Mouse (Mus musculus): Measurements from ENCODE around the gene 1700028J19Rik.
"Not testable (repeated sequence)": the region's sequence is repeated elsewhere in the genome, so short reads cannot be mapped to it uniquely, and the experiment has no call there.

The 1700028J19Rik gene

GRCm38 (mm10) chr7:44250732-44251275, 4.3 kb upstream of the 1700028J19Rik start:
- DNase-seq (ENCODE audit: low spot score) = peak; percentile 26

- DNase-seq (ENCODE audit: low spot score) = no peak
Measured at GRCm38 (mm10) chr7:44249248-44249647, 2.8 kb upstream of the 1700028J19Rik start.

DNA sequence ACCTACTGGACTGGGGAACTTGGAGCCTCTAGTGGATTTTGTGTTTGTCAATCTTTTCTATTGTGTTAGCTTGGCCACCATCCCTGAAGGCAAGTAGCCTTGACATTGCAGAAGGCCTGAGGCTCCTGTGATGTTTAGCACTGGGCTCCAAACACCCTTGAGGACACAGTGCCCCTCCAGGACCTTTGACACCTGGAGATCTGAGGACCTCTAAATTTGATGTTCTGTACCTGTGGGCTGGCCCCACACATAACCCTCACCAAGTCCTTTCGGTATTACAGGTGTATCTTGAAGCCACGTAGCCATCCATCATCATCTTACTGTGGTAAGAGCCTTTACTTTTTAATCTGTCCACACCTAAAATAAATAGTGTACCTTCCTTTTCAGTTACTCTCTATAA, 1.5 kb upstream of the 1700028J19Rik start:
- DNase-seq (ENCODE audit: low spot score) = no peak

DNA sequence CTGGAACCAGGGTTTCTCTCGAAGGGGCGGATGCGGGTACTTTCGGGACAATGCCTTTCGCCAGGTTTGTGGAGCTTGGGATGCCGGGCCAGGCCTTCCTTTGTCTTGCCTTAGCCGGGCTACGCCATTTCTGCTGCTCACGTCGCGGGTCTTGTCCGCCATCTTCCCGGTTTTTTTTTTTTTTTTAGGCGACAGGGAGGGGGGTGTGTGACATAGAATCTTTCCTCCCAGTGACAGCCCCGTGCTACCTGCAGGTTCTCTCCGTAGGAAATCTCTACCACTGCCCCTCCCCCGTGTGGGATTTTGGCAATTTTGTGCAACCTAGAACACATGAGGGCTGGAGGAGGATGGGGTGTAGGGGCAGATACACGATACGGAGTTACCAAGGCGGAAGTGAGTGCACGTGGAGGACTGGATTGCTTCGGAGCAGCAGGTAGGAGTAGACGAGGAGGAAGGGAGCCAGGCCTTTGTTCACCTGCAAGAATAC, 532 bp upstream of the 1700028J19Rik start:
- DNase-seq (ENCODE audit: low spot score) = no peak

- DNase-seq (ENCODE audit: low spot score) = no peak
Measured at GRCm38 (mm10) chr7:44244080-44244479, 2.4 kb downstream of the 1700028J19Rik start.

- no peak for DNase-seq (ENCODE audit: low spot score)
Measured at GRCm38 (mm10) chr7:44241163-44241562, 5.3 kb downstream of the 1700028J19Rik start.

DNA sequence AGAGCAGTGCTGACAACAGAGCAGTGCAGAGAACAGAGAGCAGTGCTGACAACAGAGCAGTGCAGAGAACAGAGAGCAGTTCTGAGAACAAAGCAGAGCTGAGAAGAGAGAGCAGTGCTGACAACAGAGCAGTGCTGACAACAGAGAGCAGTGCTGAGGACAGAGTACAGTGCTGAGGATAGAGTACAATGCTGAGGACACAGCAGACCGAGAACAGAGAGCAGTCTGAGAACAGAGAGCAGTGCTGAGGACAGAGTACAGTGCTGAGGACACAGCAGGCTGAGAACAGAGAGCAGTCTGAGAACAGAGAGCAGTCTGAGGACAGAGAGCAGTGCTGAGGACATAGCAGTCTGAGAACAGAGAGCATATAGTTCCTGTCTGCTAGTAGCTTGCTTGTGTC, 5.8 kb downstream of the 1700028J19Rik start:
- DNase-seq (ENCODE audit: low spot score) = no peak

DNA sequence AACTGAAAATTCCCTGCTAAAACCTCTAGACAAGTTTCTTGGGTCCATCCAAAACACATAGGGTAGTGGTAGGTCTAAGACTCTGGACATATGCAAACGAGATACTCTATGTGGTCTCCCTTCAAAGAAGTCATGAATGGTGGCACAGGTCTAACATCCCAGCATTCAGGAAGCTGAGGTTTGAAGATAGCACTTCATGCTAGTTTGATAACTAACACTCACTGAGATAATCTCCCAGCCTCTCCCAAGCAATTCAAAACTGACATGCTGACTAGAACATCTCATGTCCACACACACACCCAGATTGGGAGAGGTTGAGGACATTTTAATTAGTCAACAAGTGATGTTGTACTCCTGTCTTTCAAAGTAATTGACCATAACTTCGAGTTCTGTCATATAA, 6.6 kb downstream of the 1700028J19Rik start:
- no peak for DNase-seq (ENCODE audit: low spot score)

GRCm38 (mm10) chr7:44235909-44236308, 10.6 kb downstream of the 1700028J19Rik start, which contains the start of gene Gm36864:
Gene Gm36864 (plus strand): TSS chr7:44236177.
- DNase-seq (ENCODE audit: low spot score) = no peak

GRCm38 (mm10) chr7:44225076-44225475, 21.4 kb downstream of the 1700028J19Rik start, which contains the start of gene Klk1:
Gene Klk1 (plus strand): TSS chr7:44225360.
- DNase-seq (ENCODE audit: low spot score) = no peak

- DNase-seq (ENCODE audit: low spot score) = not testable (repeated sequence)
Measured at GRCm38 (mm10) chr7:44222335-44222734, 24.2 kb downstream of the 1700028J19Rik start.

GRCm38 (mm10) chr7:44221601-44222000, 24.9 kb downstream of the 1700028J19Rik start:
- not testable (repeated sequence) for DNase-seq (ENCODE audit: low spot score)

DNA sequence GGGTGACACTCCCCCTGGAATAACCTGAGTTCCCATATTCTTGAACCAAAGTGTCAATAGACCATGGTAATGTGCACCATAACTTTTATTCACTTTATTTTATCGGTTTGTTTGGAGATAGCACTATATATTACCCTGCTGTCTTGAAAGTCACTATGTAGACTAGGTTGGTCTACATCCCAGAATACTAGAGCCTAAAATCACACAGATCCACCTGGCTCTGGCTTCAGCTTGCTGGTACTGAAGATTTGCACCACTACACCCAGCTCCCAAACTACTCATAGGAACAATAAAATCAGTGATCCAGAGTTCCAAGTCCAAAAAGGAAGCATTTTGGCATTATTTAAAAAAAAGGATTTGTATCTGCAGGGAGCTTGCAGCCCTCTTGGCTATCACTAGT, 30.9 kb downstream of the 1700028J19Rik start, which contains the start of gene Klk1b5:
Gene Klk1b5 (plus strand): TSS at position 301 of the 400 bp plus-strand sequence.
- DNase-seq (ENCODE audit: low spot score) = no peak

DNA sequence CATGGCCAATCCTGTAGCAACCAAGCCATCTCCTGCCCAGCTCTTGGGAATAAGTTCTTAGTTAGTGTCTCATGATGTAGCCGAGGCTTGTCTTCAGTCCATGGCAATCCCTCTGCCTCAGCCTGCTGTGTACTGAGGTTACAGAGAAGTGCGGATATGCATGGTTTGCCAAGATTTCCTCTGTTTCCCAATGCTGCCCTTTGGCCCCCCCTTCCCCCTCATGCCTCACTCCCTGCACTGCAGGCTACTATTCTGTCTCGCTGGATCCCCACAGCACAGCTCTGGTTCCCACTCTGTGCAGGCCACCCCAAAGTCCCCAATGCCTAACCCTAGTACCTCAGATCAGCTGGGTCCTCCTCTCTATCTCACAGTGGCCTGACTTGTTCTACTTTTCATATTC, 38.2 kb downstream of the 1700028J19Rik start:
- DNase-seq (ENCODE audit: low spot score) = no peak

DNA sequence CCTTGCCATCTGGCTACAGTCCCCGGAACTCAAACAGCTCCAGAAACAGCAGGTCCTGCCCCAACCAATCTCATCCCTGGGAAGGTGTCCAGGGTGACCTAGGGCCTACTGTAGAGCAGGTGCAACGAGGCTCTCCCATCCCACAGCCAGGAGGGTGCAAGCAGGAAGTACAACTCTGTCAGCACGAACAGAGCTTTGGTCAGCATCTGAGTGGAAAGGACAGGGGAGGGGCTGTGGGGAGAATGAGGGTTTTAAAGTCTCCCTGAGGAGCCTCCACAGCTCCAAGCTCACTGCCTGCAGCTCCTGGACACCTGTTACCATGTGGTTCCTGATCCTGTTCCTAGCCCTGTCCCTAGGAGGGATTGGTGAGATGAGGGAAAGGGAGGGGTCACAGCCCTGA, 39.4 kb downstream of the 1700028J19Rik start, which contains the start of gene Klk1b4:
Gene Klk1b4 (plus strand): TSS at position 301 of the 400 bp plus-strand sequence.
- not testable (repeated sequence) for DNase-seq (ENCODE audit: low spot score)

GRCm38 (mm10) chr7:44197891-44198290, 48.6 kb downstream of the 1700028J19Rik start, which contains the start of gene Klk1b3:
Gene Klk1b3 (plus strand): TSS chr7:44198191.
- no peak for DNase-seq (ENCODE audit: low spot score)

GRCm38 (mm10) chr7:44193466-44193865, 53.0 kb downstream of the 1700028J19Rik start:
- not testable (repeated sequence) for DNase-seq (ENCODE audit: low spot score)

GRCm38 (mm10) chr7:44187936-44188335, 58.6 kb downstream of the 1700028J19Rik start, which contains the start of gene Klk1b24:
Gene Klk1b24 (plus strand): TSS chr7:44188236.
- not testable (repeated sequence) for DNase-seq (ENCODE audit: low spot score)

DNA sequence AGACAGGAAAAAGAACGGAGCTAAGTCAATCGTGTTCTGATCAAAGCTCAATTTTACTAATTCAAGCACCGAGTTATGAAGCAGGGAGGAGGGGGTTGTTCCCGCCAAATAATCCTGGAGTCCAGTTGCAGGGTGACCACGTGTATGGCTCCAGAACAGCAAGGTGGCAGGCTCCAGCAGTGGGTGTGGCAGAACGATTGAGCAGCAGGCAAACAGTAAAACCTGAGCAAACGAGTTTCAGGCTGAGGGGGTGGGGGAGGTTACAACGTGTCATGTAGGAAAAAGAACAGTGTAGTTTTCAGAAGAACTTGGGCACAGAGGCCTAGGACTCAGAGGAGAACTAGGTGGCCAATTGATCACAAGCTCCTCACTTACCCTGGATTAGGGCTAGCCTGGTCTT, 60.0 kb downstream of the 1700028J19Rik start:
- DNase-seq (ENCODE audit: low spot score) = not testable (repeated sequence)
